Mouse (Mus musculus): ENCODE measurements at regions not wholly inside any gene's neighbourhood (a gene's known extent, or its start where the extent isn't known, plus 50 kb on each side); places are given as distances from the start of the nearest gene placed in this dataset.
A peak's percentile ranks its signal among the peaks of the same experiment; 100 is the strongest.

GRCm38 (mm10) chr11:57432299-57432698 lies 86.1 kb downstream of the Fam114a2 start:
- no peak for DNase-seq (ENCODE audit: low read depth)

- DNase-seq (ENCODE audit: low read depth) = no peak
These were observed 86.5 kb downstream of the Fam114a2 start for GRCm38 (mm10) chr11:57431886-57432285.

- peak; percentile 24 for DNase-seq (ENCODE audit: low read depth)
These were observed 92.2 kb downstream of the Fam114a2 start for GRCm38 (mm10) chr11:57426046-57426805.

- no peak for DNase-seq (ENCODE audit: low read depth)
These were observed 99.0 kb downstream of the Fam114a2 start for GRCm38 (mm10) chr11:57419416-57419815.

GRCm38 (mm10) chr11:57416011-57416410 lies 102.4 kb downstream of the Fam114a2 start:
- no peak for DNase-seq (ENCODE audit: low read depth)

- no peak for DNase-seq (ENCODE audit: low read depth)
These were observed 103.2 kb downstream of the Fam114a2 start for GRCm38 (mm10) chr11:57415167-57415566.

GRCm38 (mm10) chr11:57414697-57415096 lies 103.7 kb downstream of the Fam114a2 start:
- DNase-seq (ENCODE audit: low read depth) = peak; percentile 8

GRCm38 (mm10) chr11:57413271-57413670 lies 105.1 kb downstream of the Fam114a2 start:
- DNase-seq (ENCODE audit: low read depth) = no peak

GRCm38 (mm10) chr11:57412766-57413165 lies 105.7 kb downstream of the Fam114a2 start:
- DNase-seq (ENCODE audit: low read depth) = no peak

- DNase-seq (ENCODE audit: low read depth) = peak; percentile 10
These were observed 114.2 kb downstream of the Fam114a2 start for GRCm38 (mm10) chr11:57404172-57404571.

- DNase-seq (ENCODE audit: low read depth) = no peak
These were observed 116.8 kb downstream of the Fam114a2 start for GRCm38 (mm10) chr11:57401610-57402009.

GRCm38 (mm10) chr11:57399366-57399765 lies 119.1 kb downstream of the Fam114a2 start:
- DNase-seq (ENCODE audit: low read depth) = peak; percentile 20

- DNase-seq (ENCODE audit: low read depth) = no peak
These were observed 122.0 kb downstream of the Fam114a2 start for GRCm38 (mm10) chr11:57396429-57396828.

GRCm38 (mm10) chr11:57390826-57391225 lies 127.6 kb downstream of the Fam114a2 start:
- DNase-seq (ENCODE audit: low read depth) = no peak

Measured in NIH3T3 (cell line).